Mouse (Mus musculus) frontal cortex, adult 2 months (tissue): ENCODE results near the gene Snrpa. TPM values are rescaled to one million over a fixed set of nuclear protein-coding genes. Genes with fewer than 3 reads are reported as not detected.

Experiments used
- DNase-seq, 2 experiments: peaks; one replicate each; pipeline ENCODE4 v3.0.0; 2022; ENCODE audit warnings: low spot score in 1 of 2; ENCODE audit errors: extremely low spot score in 1 of 2
- polyA plus RNA-seq: library from polyadenylated mRNA; depleted of rRNA; stranded (reverse); fragments of >200 nt; gene quantifications from 2 replicates; pipeline ENCODE4 v1.2.3, GENCODE M21; 2012

Gene Snrpa
- polyA plus RNA-seq, 1 experiment, result 196 TPM

- DNase-seq, result no peak
These were observed 27.7 kb downstream of the Snrpa start for GRCm38 (mm10) chr7:27168371-27168770.

GRCm38 (mm10) chr7:27167475-27168094 lies 28.5 kb downstream of the Snrpa start:
- DNase-seq, result no peak

GRCm38 (mm10) chr7:27166614-27167474 lies 29.2 kb downstream of the Snrpa start, which contains the start of gene Egln2:
Egln2 (minus strand) TSS chr7:27166802.
- DNase-seq, result peak; percentile 93 to 96

GRCm38 (mm10) chr7:27166229-27166613 lies 29.9 kb downstream of the Snrpa start:
- DNase-seq, result peak in 1 of 2 experiments; percentile 68

- no peak for DNase-seq
These were observed 30.4 kb downstream of the Snrpa start for GRCm38 (mm10) chr7:27165696-27166095.

GRCm38 (mm10) chr7:27165007-27165655 lies 30.9 kb downstream of the Snrpa start:
- no peak for DNase-seq

GRCm38 (mm10) chr7:27164112-27164947 lies 31.7 kb downstream of the Snrpa start:
- peak in 1 of 2 experiments; percentile 74 for DNase-seq

- DNase-seq, result no peak
These were observed 32.6 kb downstream of the Snrpa start for GRCm38 (mm10) chr7:27163450-27163805.

- DNase-seq, result no peak
These were observed 33.2 kb downstream of the Snrpa start for GRCm38 (mm10) chr7:27162780-27163449.

GRCm38 (mm10) chr7:27161744-27162143 lies 34.3 kb downstream of the Snrpa start:
- DNase-seq, result no peak

- DNase-seq, result no peak
These were observed 35.1 kb downstream of the Snrpa start for GRCm38 (mm10) chr7:27160921-27161320.

- DNase-seq, result peak; percentile 85 to 92
These were observed 36.2 kb downstream of the Snrpa start for GRCm38 (mm10) chr7:27159882-27160281.

- no peak for DNase-seq
These were observed 36.8 kb downstream of the Snrpa start for GRCm38 (mm10) chr7:27159256-27159655.

- no peak for DNase-seq
These were observed 37.9 kb downstream of the Snrpa start for GRCm38 (mm10) chr7:27158171-27158570.

- peak in 1 of 2 experiments; percentile 80 for DNase-seq
These were observed 40.1 kb downstream of the Snrpa start for GRCm38 (mm10) chr7:27156005-27156404.

GRCm38 (mm10) chr7:27153205-27153764 lies 42.8 kb downstream of the Snrpa start, which contains the start of gene Cyp2t4:
Cyp2t4 (plus strand) TSS chr7:27153714.
- no peak for DNase-seq
